Mouse (Mus musculus) telencephalon, adult 2 months (tissue): Measurements from ENCODE around the gene AC170998.1.

Source experiments
- DNase-seq: peaks from one replicate; pipeline ENCODE4 v3.0.0-alpha.2; 2011; ENCODE audit warnings: low read depth, low spot score

The AC170998.1 gene

GRCm38 (mm10) chr17:28725783-28726182 lies at the start of gene AC170998.1:
Gene AC170998.1 (plus strand): TSS chr17:28726083.
- no peak for DNase-seq

- no peak for DNase-seq
Observed at GRCm38 (mm10) chr17:28682311-28683084, 43.4 kb upstream of the AC170998.1 start.

GRCm38 (mm10) chr17:28683601-28684000 lies 42.3 kb upstream of the AC170998.1 start:
- no peak for DNase-seq

GRCm38 (mm10) chr17:28684631-28685030 lies 41.3 kb upstream of the AC170998.1 start:
- DNase-seq, result no peak

GRCm38 (mm10) chr17:28687354-28687753 lies 38.5 kb upstream of the AC170998.1 start:
- no peak for DNase-seq

GRCm38 (mm10) chr17:28689586-28690283 lies 36.1 kb upstream of the AC170998.1 start, which contains the start of gene Slc26a8:
Gene Slc26a8 (minus strand): TSS chr17:28690233.
- no peak for DNase-seq

- peak; percentile 97 for DNase-seq
Observed at GRCm38 (mm10) chr17:28690776-28691686, 34.9 kb upstream of the AC170998.1 start, which contains the start of gene Mapk14. Gene Mapk14 (plus strand): TSS chr17:28691329.

GRCm38 (mm10) chr17:28691687-28692340 lies 34.1 kb upstream of the AC170998.1 start:
- no peak for DNase-seq

GRCm38 (mm10) chr17:28692341-28692710 lies 33.6 kb upstream of the AC170998.1 start:
- peak; percentile 72 for DNase-seq

- no peak for DNase-seq
Observed at GRCm38 (mm10) chr17:28693086-28693485, 32.8 kb upstream of the AC170998.1 start.

GRCm38 (mm10) chr17:28694078-28694477 lies 31.8 kb upstream of the AC170998.1 start:
- DNase-seq, result no peak

GRCm38 (mm10) chr17:28694832-28695231 lies 31.1 kb upstream of the AC170998.1 start:
- DNase-seq, result no peak

GRCm38 (mm10) chr17:28696641-28697040 lies 29.2 kb upstream of the AC170998.1 start:
- no peak for DNase-seq

GRCm38 (mm10) chr17:28697290-28698195 lies 28.3 kb upstream of the AC170998.1 start:
- peak; percentile 68 for DNase-seq

GRCm38 (mm10) chr17:28698245-28698644 lies 27.6 kb upstream of the AC170998.1 start:
- DNase-seq, result peak; percentile 39

- DNase-seq, result no peak
Observed at GRCm38 (mm10) chr17:28698672-28699071, 27.2 kb upstream of the AC170998.1 start.

- DNase-seq, result no peak
Observed at GRCm38 (mm10) chr17:28699789-28700188, 26.1 kb upstream of the AC170998.1 start.

GRCm38 (mm10) chr17:28701171-28701570 lies 24.7 kb upstream of the AC170998.1 start:
- DNase-seq, result no peak

- no peak for DNase-seq
Observed at GRCm38 (mm10) chr17:28701737-28702136, 24.1 kb upstream of the AC170998.1 start.

GRCm38 (mm10) chr17:28702646-28703045 lies 23.2 kb upstream of the AC170998.1 start:
- DNase-seq, result no peak
